ENCODE assay signal across 9 mouse cellular contexts in genomic region chr1:144406387-144407383, GRCm38 (mm10).
DNase-seq lines count a peak whose midpoint lies in the region; ATAC-seq lines count a peak whose summit lies in the region.
"Had no signal": no experiment of that assay in that cellular context is flagged by ENCODE, and none has a peak within 500 bp of the region (broad histone marks: within the 10 kb centered on the region; RNA-seq: fewer than 3 reads in every experiment).

No protein-coding gene starts in this region.

- no peaks in the 10 kb centered on the region for H3K27me3 ChIP-seq in liver, embryonic 13.5 days
- no peaks in the 10 kb centered on the region for H3K27me3 ChIP-seq in neural tube, embryonic 11.5 days (ENCODE audit: control insufficient read depth, insufficient read depth, low read length)
- no peaks in the 10 kb centered on the region for H3K27me3 ChIP-seq in stomach, embryonic 15.5 days (replicated peaks)
- H3K27me3 ChIP-seq: embryonic facial prominence, embryonic 15.5 days had no signal

- WGBS in liver, embryonic 13.5 days (ENCODE audit: insufficient replicate concordance) = 27% methylated on average over 14 of the region's 15 CpGs
- 44% methylated on average over 15 of the region's 15 CpGs for WGBS in neural tube, embryonic 11.5 days
- WGBS in stomach, embryonic 15.5 days = 32% methylated on average over 15 of the region's 15 CpGs

- H3K4me1 ChIP-seq in liver, embryonic 13.5 days (replicated peaks) = no peaks in the 10 kb centered on the region
- H3K4me1 ChIP-seq in neural tube, embryonic 11.5 days (ENCODE audit: control insufficient read depth, insufficient read depth, low read length) = no peaks in the 10 kb centered on the region
- no peaks in the 10 kb centered on the region for H3K4me1 ChIP-seq in stomach, embryonic 15.5 days
- H3K4me1 ChIP-seq: embryonic facial prominence, embryonic 15.5 days had no signal

- H3K4me2 ChIP-seq in liver, embryonic 13.5 days = no peak overlapping the region
- H3K4me2 ChIP-seq in neural tube, embryonic 11.5 days (ENCODE audit: low read depth) = no peak overlapping the region
- H3K4me2 ChIP-seq in stomach, embryonic 15.5 days = no peak overlapping the region
- H3K4me2 ChIP-seq: embryonic facial prominence, embryonic 15.5 days had no signal

- DNase-seq in A20 (ENCODE audit: low read depth, low spot score) = peak; percentile 64
- peak; percentile 86 for DNase-seq in adrenal gland, postnatal 10 days
- peak; percentile 77 for DNase-seq in embryo, embryonic 9.5 days (ENCODE audit: extremely low spot score)
- DNase-seq in heart, adult 9 months (ENCODE audit: low spot score in 2 of 2) = peak; percentile 13 to 28
- peak; percentile 82 for DNase-seq in kidney, postnatal 10 days
- peak; percentile 11 for DNase-seq in liver, embryonic 13.5 days
- DNase-seq in neural tube, embryonic 11.5 days (ENCODE audit: low spot score) = peak; percentile 84

- no peaks in the 10 kb centered on the region for H3K36me3 ChIP-seq in liver, embryonic 13.5 days
- no peaks in the 10 kb centered on the region for H3K36me3 ChIP-seq in neural tube, embryonic 11.5 days (ENCODE audit: control insufficient read depth, insufficient read depth, low read length)
- H3K36me3 ChIP-seq in stomach, embryonic 15.5 days = no peaks in the 10 kb centered on the region
- H3K36me3 ChIP-seq: embryonic facial prominence, embryonic 15.5 days had no signal

- no peak overlapping the region for H3K27ac ChIP-seq in liver, embryonic 13.5 days
- no peak overlapping the region for H3K27ac ChIP-seq in neural tube, embryonic 11.5 days (ENCODE audit: low read depth, low read length)
- H3K27ac ChIP-seq in stomach, embryonic 15.5 days = no peak overlapping the region
- H3K27ac ChIP-seq: embryonic facial prominence, embryonic 15.5 days had no signal

- no peak overlapping the region for H3K4me3 ChIP-seq in liver, embryonic 13.5 days (replicated peaks)
- H3K4me3 ChIP-seq in neural tube, embryonic 11.5 days (ENCODE audit: low read depth, low read length) = no peak overlapping the region
- no peak overlapping the region for H3K4me3 ChIP-seq in stomach, embryonic 15.5 days (replicated peaks)
- H3K4me3 ChIP-seq: embryonic facial prominence, embryonic 15.5 days had no signal

- ATAC-seq in liver, embryonic 13.5 days (ENCODE audit: low read depth) = 0 out of 2 replicates have a peak, but pooled peaks have one; percentile 43
- ATAC-seq in neural tube, embryonic 11.5 days (ENCODE audit: insufficient read depth, low FRiP score, low TSS enrichment) = peak; percentile 80; the same call in 1 of the 2 replicates
- ATAC-seq in stomach, embryonic 15.5 days (ENCODE audit: insufficient read depth, low FRiP score, low read depth) = peak; percentile 76; the same call in 1 of the 2 replicates

- no peak overlapping the region for H3K9ac ChIP-seq in liver, embryonic 13.5 days
- H3K9ac ChIP-seq in neural tube, embryonic 11.5 days (ENCODE audit: low read length) = no peak overlapping the region
- no peak overlapping the region for H3K9ac ChIP-seq in stomach, embryonic 15.5 days
- H3K9ac ChIP-seq: embryonic facial prominence, embryonic 15.5 days had no signal

- H3K9me3 ChIP-seq in liver, embryonic 13.5 days (replicated peaks) = no peaks in the 10 kb centered on the region
- no peaks in the 10 kb centered on the region for H3K9me3 ChIP-seq in neural tube, embryonic 11.5 days (ENCODE audit: control insufficient read depth, low read length)
- no peaks in the 10 kb centered on the region for H3K9me3 ChIP-seq in stomach, embryonic 15.5 days
- H3K9me3 ChIP-seq: embryonic facial prominence, embryonic 15.5 days had no signal

Comparison
In these comparisons a context has a peak if more than half of its experiments do, and no peak if none do; other contexts are left out.
1. DNase-seq: peak in every context shown above with its lines; median percentile 86 in adrenal gland, postnatal 10 days; 84 in neural tube, embryonic 11.5 days; 82 in kidney, postnatal 10 days; 77 in embryo, embryonic 9.5 days; 64 in A20; 20 in heart, adult 9 months; 11 in liver, embryonic 13.5 days.